In the genomic region with DNA sequence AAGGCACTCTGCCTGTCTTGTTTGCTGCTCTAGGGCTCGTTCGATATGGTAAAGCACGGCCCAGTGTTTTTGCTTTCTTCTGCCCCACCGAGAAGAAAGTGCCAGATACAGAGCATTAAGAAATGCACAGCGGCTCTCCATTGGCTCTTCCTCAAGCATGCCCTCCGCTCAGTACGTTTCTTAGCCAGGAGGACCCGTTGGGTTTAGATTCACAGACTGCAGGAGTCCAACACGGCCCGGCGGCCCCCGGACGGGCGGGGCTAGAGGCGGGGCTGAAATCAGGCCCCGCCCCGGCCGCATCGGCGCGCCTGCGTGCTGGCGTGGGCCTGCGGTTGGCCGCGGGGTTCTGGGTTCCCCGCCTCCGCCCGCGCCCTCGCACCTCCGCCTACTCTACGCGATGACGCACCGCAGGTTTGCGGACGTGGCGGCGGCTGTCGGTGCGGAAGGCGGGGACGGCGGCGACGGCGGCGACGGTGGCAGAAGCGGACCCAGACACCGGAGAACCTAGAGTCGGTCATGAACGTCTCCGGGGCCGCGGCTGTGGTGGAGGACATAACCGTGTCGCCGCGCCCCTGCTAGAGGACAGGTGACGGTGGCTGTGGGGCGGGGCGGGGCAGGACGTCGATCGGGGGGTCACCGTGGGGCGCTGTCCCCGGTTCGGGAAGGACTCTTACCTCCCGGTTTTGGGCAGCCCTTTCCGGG, we compare ENCODE assay signal across 8 mouse cellular contexts. TPM values are rescaled to one million over a fixed set of nuclear protein-coding genes. Genes with fewer than 3 reads are reported as not detected.
DNase-seq lines count a peak whose midpoint lies in the region; ATAC-seq lines count a peak whose summit lies in the region.

A gene (plus strand): TSS at position 313 of the 702 bp plus-strand sequence.

- H3K27ac ChIP-seq in heart, embryonic 13.5 days (replicated peaks), result peak within 1 kb of the TSS; percentile 86
- peak within 1 kb of the TSS; percentile 95 for H3K27ac ChIP-seq in liver, embryonic 12.5 days
- H3K27ac ChIP-seq in stomach, embryonic 15.5 days, result peak within 1 kb of the TSS; percentile 90

- H3K4me1 ChIP-seq in heart, embryonic 13.5 days, result peaks cover 24% of the 10 kb centered on the region
- peaks cover 41% of the 10 kb centered on the region for H3K4me1 ChIP-seq in liver, embryonic 12.5 days
- H3K4me1 ChIP-seq in stomach, embryonic 15.5 days, result no peaks in the 10 kb centered on the region; the same call in 1 of the 2 replicates

- H3K9me3 ChIP-seq in heart, embryonic 13.5 days, result no peaks in the 10 kb centered on the region
- 0 out of 2 replicates have a peak, but pooled peaks cover 3% of the 10 kb centered on the region for H3K9me3 ChIP-seq in liver, embryonic 12.5 days (replicated peaks)
- no peaks in the 10 kb centered on the region for H3K9me3 ChIP-seq in stomach, embryonic 15.5 days

- H3K4me3 ChIP-seq in heart, embryonic 13.5 days, result peak within 1 kb of the TSS; percentile 86
- peak within 1 kb of the TSS; percentile 88 for H3K4me3 ChIP-seq in liver, embryonic 12.5 days
- H3K4me3 ChIP-seq in stomach, embryonic 15.5 days (replicated peaks), result peak within 1 kb of the TSS; percentile 76

- peak within 1 kb of the TSS; percentile 80 for H3K4me2 ChIP-seq in heart, embryonic 13.5 days
- peak within 1 kb of the TSS; percentile 80 for H3K4me2 ChIP-seq in liver, embryonic 12.5 days
- peak within 1 kb of the TSS; percentile 72 for H3K4me2 ChIP-seq in stomach, embryonic 15.5 days

- peaks cover 10% of the 10 kb centered on the region for H3K36me3 ChIP-seq in heart, embryonic 13.5 days
- H3K36me3 ChIP-seq in liver, embryonic 12.5 days, result peaks cover 14% of the 10 kb centered on the region
- no peaks in the 10 kb centered on the region for H3K36me3 ChIP-seq in stomach, embryonic 15.5 days

- DNase-seq in CD4-positive helper T cell, adult 2 months (ENCODE audit: low read depth, low spot score), result peak; percentile 94
- DNase-seq in brain, embryonic 18.5 days (ENCODE audit: low read depth, low spot score), result peak; percentile 78
- peak; percentile 97 for DNase-seq in kidney, postnatal 10 days
- peak; percentile 87 to 92 for DNase-seq in natural killer cell, adult 2 months (ENCODE audit: low spot score in 2 of 2)

- no peaks in the 10 kb centered on the region for H3K27me3 ChIP-seq in heart, embryonic 13.5 days (replicated peaks)
- H3K27me3 ChIP-seq in liver, embryonic 12.5 days (replicated peaks), result no peaks in the 10 kb centered on the region
- H3K27me3 ChIP-seq in stomach, embryonic 15.5 days (replicated peaks), result no peaks in the 10 kb centered on the region

- H3K9ac ChIP-seq in heart, embryonic 13.5 days, result peak within 1 kb of the TSS; percentile 94
- H3K9ac ChIP-seq in liver, embryonic 12.5 days, result peak within 1 kb of the TSS; percentile 88
- H3K9ac ChIP-seq in stomach, embryonic 15.5 days, result peak within 1 kb of the TSS; percentile 77

- WGBS in heart, embryonic 13.5 days, result under 1% methylated on average over 70 of the region's 73 CpGs
- under 1% methylated on average over 73 of the region's 73 CpGs for WGBS in liver, embryonic 12.5 days (ENCODE audit: insufficient replicate concordance)
- WGBS in stomach, embryonic 15.5 days, result under 1% methylated on average over 72 of the region's 73 CpGs

- peak; percentile 96 for ATAC-seq in erythroid progenitor cell, adult 5-6 weeks (replicated peaks; ENCODE audit: low FRiP score, poor library complexity, severe bottlenecking)
- peak; percentile 100 for ATAC-seq in heart, embryonic 13.5 days (ENCODE audit: extremely low read depth, insufficient number of reproducible peaks, low FRiP score, low TSS enrichment)
- ATAC-seq in liver, embryonic 12.5 days, result peak; percentile 98
- ATAC-seq in stomach, embryonic 15.5 days (ENCODE audit: insufficient read depth, low FRiP score, low read depth), result peak; percentile 100

RNA-seq across cellular contexts. Expression of the gene that starts here (rescaled TPM):
- 28.1 and 59.9 TPM in 2 replicates for total RNA-seq in erythroid progenitor cell, adult 5-6 weeks (2015; ENCODE audit: low replicate concordance)
- 42.2 and 44.3 TPM in 2 replicates for total RNA-seq in erythroid progenitor cell, adult 5-6 weeks (2017; ENCODE audit: low replicate concordance)
- polyA plus RNA-seq in heart, embryonic 13.5 days (2015; fragmentation: Nextera tagmentation; extraction: Ambion mirVana), result 20.7 and 20.8 TPM in 2 replicates
- 17.7 and 19.5 TPM in 2 replicates for polyA plus RNA-seq in liver, embryonic 12.5 days (2016; fragmentation: Nextera tagmentation; extraction: Ambion mirVana)
- 22.8 and 23.6 TPM in 2 replicates for polyA plus RNA-seq in stomach, embryonic 15.5 days (2015; fragmentation: Nextera tagmentation; extraction: Ambion mirVana)

Comparison
In these comparisons a context has a peak if more than half of its experiments do, and no peak if none do; other contexts are left out.
1. Peak in every context shown above with its lines: DNase-seq, ATAC-seq, H3K4me3 ChIP-seq and H3K27ac ChIP-seq.